Mouse (Mus musculus) naive thymus-derived CD4-positive, alpha-beta T cell, adult 5 months (primary cell): Measurements from ENCODE around the gene Taar8b. TPM values are rescaled to one million over a fixed set of nuclear protein-coding genes. Genes with fewer than 3 reads are reported as not detected.

ENCODE experiments used
- polyA plus RNA-seq: library from polyadenylated mRNA; unstranded; fragments of 100-300 nt; shearing (Covaris generic); gene quantifications from one replicate; pipeline ENCODE4 v1.2.1, GENCODE M21; 2017

The Taar8b gene
- polyA plus RNA-seq = not detected

DNA sequence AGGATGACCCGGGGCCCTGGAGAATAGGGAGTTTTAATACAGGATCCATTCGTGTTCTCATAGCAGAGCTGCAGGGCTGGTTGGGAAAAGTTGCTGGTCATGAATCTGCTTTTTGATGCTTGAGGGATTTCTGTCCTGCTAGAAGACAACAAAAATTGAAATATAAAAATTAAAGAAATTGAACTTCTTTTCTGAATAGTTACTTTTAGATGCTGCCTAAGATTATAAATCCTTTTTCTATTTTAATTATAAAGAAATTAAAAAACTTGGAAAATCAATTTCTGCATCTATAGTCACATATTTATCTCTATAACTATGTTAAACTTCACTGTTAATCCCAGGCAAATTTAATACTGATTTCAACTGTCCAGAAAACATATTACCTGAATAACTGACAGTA, at the start of gene Taar8b:
Gene Taar8b (minus strand): TSS at position 101 of the 400 bp plus-strand sequence.

DNA sequence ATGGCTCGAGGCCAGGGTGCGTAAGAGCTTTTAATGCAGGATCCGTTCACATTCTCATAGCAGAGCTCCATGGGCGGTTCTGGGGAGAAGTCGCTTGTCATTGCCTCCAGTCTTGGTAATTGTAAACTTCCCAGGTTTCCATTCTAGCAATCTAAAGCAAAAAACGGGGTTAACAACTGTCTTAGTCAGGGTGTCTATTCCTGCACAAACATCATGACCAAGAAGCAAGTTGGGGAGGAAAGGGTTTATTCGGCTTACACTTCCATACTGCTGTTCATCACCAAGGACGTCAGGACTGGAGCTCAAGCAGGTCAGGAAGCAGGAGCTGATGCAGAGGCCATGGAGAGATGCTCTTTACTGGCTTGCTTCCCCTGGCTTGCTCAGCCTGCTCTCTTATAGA, 17.3 kb upstream of the Taar8b start, which contains the start of gene Taar9:
Gene Taar9 (minus strand): TSS at position 101 of the 400 bp plus-strand sequence.

GRCm38 (mm10) chr10:24101812-24102211, 9.7 kb upstream of the Taar8b start, which contains the start of gene Taar8c:
TSS of gene Taar8c (minus strand) at chr10:24101912.

GRCm38 (mm10) chr10:24076200-24076599, 15.9 kb downstream of the Taar8b start, which contains the start of gene Taar8a:
TSS of gene Taar8a (plus strand) at chr10:24076500.

DNA sequence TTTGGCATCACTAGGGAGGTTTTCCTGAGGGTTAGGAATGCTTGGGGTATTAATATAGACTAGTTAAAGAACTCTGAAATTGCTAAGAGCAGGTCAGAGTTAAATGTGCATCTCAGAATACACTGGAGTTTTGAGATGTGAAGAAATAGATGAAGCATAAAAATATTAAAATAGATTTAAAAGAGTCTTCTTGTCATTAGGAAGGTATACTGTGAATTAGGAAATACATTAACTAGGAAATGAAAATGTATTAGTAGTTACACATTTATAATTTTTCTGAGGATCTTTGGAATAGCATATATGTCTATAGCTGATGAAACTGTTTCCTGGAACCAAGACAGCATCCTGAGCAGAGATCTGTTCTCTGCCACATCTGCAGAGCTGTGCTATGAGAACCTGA, 42.9 kb downstream of the Taar8b start, which contains the start of gene Taar7f:
Gene Taar7f (plus strand): TSS at position 301 of the 400 bp plus-strand sequence.

Other genes with a start within 250 kb of the Taar8b start
- gene Vnn3, start 240.8 kb downstream of the Taar8b start, polyA plus RNA-seq = not detected
- gene Vnn1, start 197.6 kb downstream of the Taar8b start, polyA plus RNA-seq = not detected
- not detected for gene Taar1, start 171.9 kb downstream of the Taar8b start, polyA plus RNA-seq
- not detected for gene Taar2, start 153.7 kb downstream of the Taar8b start, polyA plus RNA-seq
- not detected for gene Taar3, start 142.7 kb downstream of the Taar8b start, polyA plus RNA-seq
- not detected for gene Taar4, start 131.8 kb downstream of the Taar8b start, polyA plus RNA-seq
- not detected for gene Taar5, start 121.6 kb downstream of the Taar8b start, polyA plus RNA-seq
- not detected for gene Taar6, start 106.6 kb downstream of the Taar8b start, polyA plus RNA-seq
- gene Taar7a, start 98.8 kb downstream of the Taar8b start, polyA plus RNA-seq = not detected
- not detected for gene Taar7b, start 92.4 kb downstream of the Taar8b start, polyA plus RNA-seq
- gene Taar7d, start 65.1 kb downstream of the Taar8b start, polyA plus RNA-seq = 0.44 TPM
- gene Taar7e, start 54.7 kb downstream of the Taar8b start, polyA plus RNA-seq = not detected
- not detected for gene Taar7f, start 42.8 kb downstream of the Taar8b start, polyA plus RNA-seq
- gene Taar8a, start 15.8 kb downstream of the Taar8b start, polyA plus RNA-seq = not detected
- not detected for gene Taar8c, start 9.6 kb upstream of the Taar8b start, polyA plus RNA-seq
- gene Taar9, start 17.2 kb upstream of the Taar8b start, polyA plus RNA-seq = not detected
- gene Stx7, start 57.0 kb upstream of the Taar8b start, polyA plus RNA-seq = 20.8 TPM
- gene Moxd1, start 131.2 kb upstream of the Taar8b start, polyA plus RNA-seq = not detected